Mouse (Mus musculus) MEL (cell line): Measurements from ENCODE around the gene Taar8b. TPM values are rescaled to one million over a fixed set of nuclear protein-coding genes. Genes with fewer than 3 reads are reported as not detected.
"Not testable (repeated sequence)": the region's sequence is repeated elsewhere in the genome, so short reads cannot be mapped to it uniquely, and the experiment has no call there.

Source experiments
- DNase-seq: peaks from one replicate; pipeline ENCODE4 v3.0.0; 2011; ENCODE audit warnings: low read depth, low spot score
- H3K27ac ChIP-seq: 2 replicates; pipeline ENCODE4 v1.5.1; 2012; ENCODE audit warnings: low read depth, mild to moderate bottlenecking, control low read depth, low read length, moderate library complexity; ENCODE audit not compliant: control insufficient read depth
- H3K27me3 ChIP-seq, 2 experiments: fragments of 150-350 bp in 1 of 2; sonication (generic) in 1 of 2; 2 replicates each; pipeline ENCODE4 v1.6.1; 2012; ENCODE audit warnings: low read length in 2 of 2, mild to moderate bottlenecking in 2 of 2, improper control_type of control experiment in 1 of 2, moderate library complexity in 1 of 2; ENCODE audit not compliant: insufficient read depth in 2 of 2, control insufficient read depth in 1 of 2
- H3K36me3 ChIP-seq, 2 experiments: 2 replicates each; pipeline ENCODE4 v1.6.1; 2012 to 2014; ENCODE audit warnings: low read length in 2 of 2, improper control_type of control experiment in 1 of 2, inconsistent platforms in 1 of 2, mild to moderate bottlenecking in 1 of 2; ENCODE audit not compliant: insufficient read depth in 2 of 2, control insufficient read depth in 1 of 2
- H3K4me1 ChIP-seq, 2 experiments: fragments of 150-350 bp in 1 of 2; sonication (generic) in 1 of 2; 2 replicates each; pipeline ENCODE4 v1.6.1; 2012; ENCODE audit warnings: low read length in 2 of 2, improper control_type of control experiment in 1 of 2, mild to moderate bottlenecking in 1 of 2; ENCODE audit not compliant: insufficient read depth in 2 of 2, control insufficient read depth in 1 of 2
- H3K4me3 ChIP-seq, 2 experiments: fragments of 150-350 bp in 1 of 2; sonication (generic) in 1 of 2; 2 replicates each; pipeline ENCODE4 v1.5.1; 2012; ENCODE audit warnings: low read depth in 2 of 2, low read length in 2 of 2, mild to moderate bottlenecking in 2 of 2, moderate library complexity in 2 of 2, control low read depth in 1 of 2, improper control_type of control experiment in 1 of 2; ENCODE audit not compliant: control insufficient read depth in 1 of 2, insufficient read depth in 1 of 2
- H3K79me2 ChIP-seq: 2 replicates; pipeline ENCODE4 v1.6.1; 2012; ENCODE audit warnings: mild to moderate bottlenecking, low read length, moderate library complexity; ENCODE audit not compliant: control insufficient read depth, poor library complexity, insufficient read depth
- H3K9ac ChIP-seq: 2 replicates; pipeline ENCODE4 v1.6.1; 2012; ENCODE audit warnings: low read depth, mild to moderate bottlenecking, control low read depth, low read length, moderate library complexity; ENCODE audit not compliant: control insufficient read depth, poor library complexity, severe bottlenecking
- H3K9me3 ChIP-seq: fragments of 150-350 bp; sonication (generic); replicated peaks from 2 replicates; pipeline ENCODE4 v1.6.1; 2012; ENCODE audit warnings: mild to moderate bottlenecking, low read length, improper control_type of control experiment, moderate library complexity; ENCODE audit not compliant: insufficient read depth
- ETS1 ChIP-seq: IDR thresholded peaks from 2 replicates; pipeline ENCODE4 v1.6.1; 2012; ENCODE audit warnings: low read depth, mild to moderate bottlenecking, inconsistent platforms, low read length, improper control_type of control experiment, moderate library complexity
- GATA1 ChIP-seq: IDR thresholded peaks from 2 replicates; pipeline ENCODE4 v1.6.1; 2011; ENCODE audit warnings: low read depth, low read length, improper control_type of control experiment
- HCFC1 ChIP-seq: IDR thresholded peaks from 2 replicates; pipeline ENCODE4 v1.6.1; 2012; ENCODE audit warnings: low read depth, mild to moderate bottlenecking, inconsistent platforms, low read length, improper control_type of control experiment, moderate library complexity
- KAT2A ChIP-seq: conservative IDR thresholded peaks from 2 replicates; pipeline ENCODE4 v1.6.1; 2012; ENCODE audit warnings: low read depth, low read length, improper control_type of control experiment, inconsistent platforms
- MAX ChIP-seq: IDR thresholded peaks from 2 replicates; pipeline ENCODE4 v1.6.1; 2011; ENCODE audit warnings: low read length, improper control_type of control experiment
- POLR2AphosphoS5 ChIP-seq: IDR thresholded peaks from 2 replicates; pipeline ENCODE4 v1.6.1; 2012; ENCODE audit warnings: low read depth, borderline replicate concordance, mild to moderate bottlenecking, inconsistent platforms, low read length, moderate library complexity, mixed read lengths
- RCOR1 ChIP-seq: IDR thresholded peaks from 2 replicates; pipeline ENCODE4 v1.6.1; 2012; ENCODE audit warnings: low read depth, mild to moderate bottlenecking, inconsistent platforms, low read length, improper control_type of control experiment
- ZKSCAN1 ChIP-seq: IDR thresholded peaks from 2 replicates; pipeline ENCODE4 v1.6.1; 2012; ENCODE audit warnings: low read depth, mild to moderate bottlenecking, inconsistent platforms, low read length, improper control_type of control experiment, moderate library complexity
- polyA plus RNA-seq, 2 experiments: library from polyadenylated mRNA; stranded (reverse) in 1 of 2; unstranded in 1 of 2; fragments of >175 nt in 1 of 2; fragments of >200 nt in 1 of 2; gene quantifications; 2 replicates each; pipeline versions ENCODE4 v1.2.1 to v1.2.4; 2012; ENCODE audit warnings: low replicate concordance in 2 of 2, low read depth in 1 of 2; ENCODE audit not compliant: insufficient read length in 2 of 2, insufficient read depth in 1 of 2, missing spikeins in 1 of 2
- total RNA-seq: library from RNA; depleted of rRNA; stranded (reverse); fragments of 300-350 nt; gene quantifications from 2 replicates; pipeline ENCODE4 v1.2.3, GENCODE M21; 2012

The Taar8b gene
- total and polyA plus RNA-seq, 3 experiments: not detected

DNA sequence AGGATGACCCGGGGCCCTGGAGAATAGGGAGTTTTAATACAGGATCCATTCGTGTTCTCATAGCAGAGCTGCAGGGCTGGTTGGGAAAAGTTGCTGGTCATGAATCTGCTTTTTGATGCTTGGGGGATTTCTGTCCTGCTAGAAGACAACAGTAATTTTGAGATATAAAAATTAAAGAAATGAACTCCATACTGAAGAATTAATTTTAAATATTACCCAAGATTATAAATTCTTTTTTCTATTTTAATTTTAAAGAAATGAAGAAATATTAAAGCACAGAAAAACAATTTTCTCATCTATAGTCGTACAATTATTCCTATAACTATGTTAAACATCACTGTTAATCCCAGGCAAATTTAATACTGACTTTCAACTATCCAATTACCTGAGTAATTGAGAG is 9.7 kb upstream of the Taar8b start, which contains the start of gene Taar8c:
Gene Taar8c, minus strand, starts transcription at position 101 of the 400 bp plus-strand sequence.
- not testable (repeated sequence) for DNase-seq

GRCm38 (mm10) chr10:24097010-24097409 is 4.9 kb upstream of the Taar8b start:
- DNase-seq, H3K36me3 ChIP-seq, H3K79me2 ChIP-seq, H3K9me3 ChIP-seq, H3K27ac ChIP-seq, H3K9ac ChIP-seq, H3K27me3 ChIP-seq, H3K4me1 ChIP-seq, H3K4me3 ChIP-seq: not testable (repeated sequence)

More for the DNA sequence above, 9.7 kb upstream of the Taar8b start, which contains the start of gene Taar8c:
- H3K4me3 ChIP-seq, H3K79me2 ChIP-seq, H3K27me3 ChIP-seq, H3K36me3 ChIP-seq, H3K27ac ChIP-seq, H3K4me1 ChIP-seq, H3K9me3 ChIP-seq, H3K9ac ChIP-seq: not testable (repeated sequence)

DNA sequence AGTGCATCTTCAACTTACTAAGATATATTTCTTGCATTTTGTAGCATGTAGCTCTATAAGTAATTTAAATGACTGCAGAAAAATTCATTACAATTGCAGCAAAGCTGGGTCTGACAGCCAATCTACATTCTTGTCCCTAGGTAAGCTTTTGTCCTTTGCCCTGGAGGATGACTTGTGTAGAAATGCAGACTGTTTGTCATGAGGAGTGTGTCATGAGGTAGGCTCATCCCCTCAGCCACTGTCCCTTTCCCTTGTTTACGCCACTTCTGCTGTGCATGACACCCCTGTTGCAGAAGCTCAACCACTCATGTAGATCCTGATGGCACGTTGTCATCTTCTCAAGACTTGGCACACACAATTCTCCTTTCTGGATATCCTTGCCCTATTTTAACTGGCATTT is 4.9 kb downstream of the Taar8b start:
- no peak for DNase-seq
- Histone ChIP-seq H3K4me1 (no peaks in the 10 kb centered on the region), H3K4me3 (no peak overlapping the region), H3K27me3 (0 out of 4 replicates have a peak, but pooled peaks cover 0 to 1% of the 10 kb centered on the region in 2 experiments), H3K79me2 (no peaks in the 10 kb centered on the region), H3K9ac (no peak overlapping the region), H3K9me3 (no peaks in the 10 kb centered on the region), H3K27ac (no peak overlapping the region), H3K36me3 (no peaks in the 10 kb centered on the region)
- TF ChIP-seq ETS1 (no peak), RCOR1 (no peak), GATA1 (no peak), KAT2A (no peak), ZKSCAN1 (no peak), POLR2AphosphoS5 (no peak)

DNA sequence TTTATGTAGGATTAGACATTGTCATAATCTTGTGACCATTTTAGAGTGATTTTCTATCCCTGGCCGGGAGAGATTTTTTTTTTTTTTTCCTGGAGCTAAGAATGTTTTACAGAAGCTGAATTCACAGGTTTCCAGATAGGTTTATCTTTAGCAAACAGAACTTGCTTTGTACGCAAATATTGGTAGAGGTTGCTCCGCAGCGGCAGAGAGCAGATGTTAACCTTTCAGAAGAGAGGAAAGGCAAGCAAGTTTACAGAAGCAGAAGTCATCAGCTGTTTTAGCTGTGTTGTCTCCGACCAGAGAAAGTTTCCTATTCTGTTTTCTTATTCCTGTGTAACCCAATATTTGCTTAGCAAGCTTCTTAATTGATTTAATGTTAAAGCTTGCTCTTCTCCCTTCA is 5.5 kb downstream of the Taar8b start:
- DNase-seq: no peak
- H3K27me3 ChIP-seq: 0 out of 4 replicates have a peak, but pooled peaks cover 0 to 1% of the 10 kb centered on the region in 2 experiments
- no peak overlapping the region for H3K9ac ChIP-seq
- H3K27ac ChIP-seq: no peak overlapping the region
- H3K4me3 ChIP-seq: no peak overlapping the region
- H3K9me3 ChIP-seq: no peaks in the 10 kb centered on the region
- H3K36me3 ChIP-seq: no peaks in the 10 kb centered on the region
- no peaks in the 10 kb centered on the region for H3K79me2 ChIP-seq
- H3K4me1 ChIP-seq: no peaks in the 10 kb centered on the region
- TF ChIP-seq MAX (no peak), HCFC1 (no peak)
